Mouse (Mus musculus): ENCODE data around the gene P4htm. TPM values are rescaled to one million over a fixed set of nuclear protein-coding genes. Genes with fewer than 3 reads are reported as not detected.

The P4htm gene
- polyA plus RNA-seq, 1 experiment from 2014 or later = 5.6 TPM

GRCm38 (mm10) chr9:108540846-108541245 lies 56.6 kb downstream of the P4htm start:
- Histone ChIP-seq H3K9ac (ENCODE audit: low read length) (no peak overlapping the region), H3K4me3 (replicated peaks; ENCODE audit: low read length) (no peak overlapping the region), H3K4me1 (ENCODE audit: control insufficient read depth, insufficient read depth, low read length) (no peaks in the 10 kb centered on the region), H3K27ac (ENCODE audit: low read length) (no peak overlapping the region), H3K27me3 (ENCODE audit: control insufficient read depth, insufficient read depth, low read length) (no peaks in the 10 kb centered on the region), H3K9me3 (replicated peaks; ENCODE audit: control insufficient read depth, low read length) (no peaks in the 10 kb centered on the region), H3K36me3 (ENCODE audit: control insufficient read depth, insufficient read depth, low read length) (peaks cover 34% of the 10 kb centered on the region), H3K4me2 (ENCODE audit: low read depth, low read length) (no peak overlapping the region)
- ATAC-seq (ENCODE audit: insufficient read depth, low FRiP score) = no peak

GRCm38 (mm10) chr9:108531496-108531895 lies 66.0 kb downstream of the P4htm start:
- ATAC-seq (ENCODE audit: insufficient read depth, low FRiP score) = no peak
- H3K4me1 ChIP-seq (ENCODE audit: control insufficient read depth, insufficient read depth, low read length) = no peaks in the 10 kb centered on the region

GRCm38 (mm10) chr9:108530954-108531353 lies 66.5 kb downstream of the P4htm start:
- 83% methylated on average over 1 of the region's 1 CpGs for WGBS
- H3K36me3 ChIP-seq (ENCODE audit: control insufficient read depth, insufficient read depth, low read length) = peaks cover 47% of the 10 kb centered on the region

More at GRCm38 (mm10) chr9:108531496-108531895, 66.0 kb downstream of the P4htm start:
- Histone ChIP-seq H3K36me3 (ENCODE audit: control insufficient read depth, insufficient read depth, low read length) (peaks cover 48% of the 10 kb centered on the region), H3K4me3 (replicated peaks; ENCODE audit: low read length) (no peak overlapping the region), H3K9me3 (replicated peaks; ENCODE audit: control insufficient read depth, low read length) (no peaks in the 10 kb centered on the region), H3K27me3 (ENCODE audit: control insufficient read depth, insufficient read depth, low read length) (no peaks in the 10 kb centered on the region), H3K27ac (ENCODE audit: low read length) (no peak overlapping the region), H3K4me2 (ENCODE audit: low read depth, low read length) (no peak overlapping the region), H3K9ac (ENCODE audit: low read length) (no peak overlapping the region)
- WGBS = 90% methylated on average over 1 of the region's 1 CpGs

More at GRCm38 (mm10) chr9:108530954-108531353, 66.5 kb downstream of the P4htm start:
- H3K9ac ChIP-seq (ENCODE audit: low read length) = no peak overlapping the region
- H3K4me3 ChIP-seq (replicated peaks; ENCODE audit: low read length) = no peak overlapping the region
- no peak for ATAC-seq (ENCODE audit: insufficient read depth, low FRiP score)
- H3K9me3 ChIP-seq (replicated peaks; ENCODE audit: control insufficient read depth, low read length) = no peaks in the 10 kb centered on the region
- H3K27me3 ChIP-seq (ENCODE audit: control insufficient read depth, insufficient read depth, low read length) = no peaks in the 10 kb centered on the region
- H3K4me2 ChIP-seq (ENCODE audit: low read depth, low read length) = no peak overlapping the region
- no peaks in the 10 kb centered on the region for H3K4me1 ChIP-seq (ENCODE audit: control insufficient read depth, insufficient read depth, low read length)
- no peak overlapping the region for H3K27ac ChIP-seq (ENCODE audit: low read length)

MicroRNAs within 50 kb of the gene (microRNA counts, 519-probe panel; counts per million panel counts)
- microRNA mmu-miR-191 (3,085 counts per million, percentile 71 among the panel's probes with 10 or more counts), microRNA mmu-miR-425 (2,829 counts per million, percentile 64 among the panel's probes with 10 or more counts)

Small RNA genes within 50 kb of the gene (microRNA-seq; reads per million reads assigned to microRNA genes)
- gene Gm24083 (not detected), gene Mir191 (not detected), gene Mir425 (1,815 reads per million, percentile 82 among the genes with 10 or more reads in this experiment)

Other genes starting within 250 kb of the P4htm start
- gene Usp4, start 249.8 kb downstream of the P4htm start, polyA plus RNA-seq (2015; fragmentation: Nextera tagmentation; extraction: Ambion mirVana) = 92.7 and 113 TPM in 2 replicates
- 0.50 and 0.70 TPM in 2 replicates for gene 1700102P08Rik, start 204.9 kb downstream of the P4htm start, polyA plus RNA-seq (2015; fragmentation: Nextera tagmentation; extraction: Ambion mirVana)
- 1.3 and 1.9 TPM in 2 replicates for gene Ccdc36, start 169.2 kb downstream of the P4htm start, polyA plus RNA-seq (2015; fragmentation: Nextera tagmentation; extraction: Ambion mirVana)
- gene BC048562, start 161.2 kb downstream of the P4htm start, polyA plus RNA-seq (2015; fragmentation: Nextera tagmentation; extraction: Ambion mirVana) = not detected in 2 replicates
- 51.6 and 55.7 TPM in 2 replicates for gene Ccdc71, start 137.1 kb downstream of the P4htm start, polyA plus RNA-seq (2015; fragmentation: Nextera tagmentation; extraction: Ambion mirVana)
- gene Klhdc8b, start 136.1 kb downstream of the P4htm start, polyA plus RNA-seq (2015; fragmentation: Nextera tagmentation; extraction: Ambion mirVana) = 63.4 and 67.5 TPM in 2 replicates
- gene Lamb2, start 117.9 kb downstream of the P4htm start, polyA plus RNA-seq (2015; fragmentation: Nextera tagmentation; extraction: Ambion mirVana) = 61.4 and 68.7 TPM in 2 replicates
- gene Usp19, start 107.1 kb downstream of the P4htm start, polyA plus RNA-seq (2015; fragmentation: Nextera tagmentation; extraction: Ambion mirVana) = 41.1 and 49.5 TPM in 2 replicates
- 106 and 127 TPM in 2 replicates for gene Qars, start 90.0 kb downstream of the P4htm start, polyA plus RNA-seq (2015; fragmentation: Nextera tagmentation; extraction: Ambion mirVana)
- gene Qrich1, start 80.9 kb downstream of the P4htm start, polyA plus RNA-seq (2015; fragmentation: Nextera tagmentation; extraction: Ambion mirVana) = 95.4 and 97.1 TPM in 2 replicates
- gene Impdh2, start 37.4 kb downstream of the P4htm start, polyA plus RNA-seq (2015; fragmentation: Nextera tagmentation; extraction: Ambion mirVana) = 134 and 147 TPM in 2 replicates
- 27.9 and 38.5 TPM in 2 replicates for gene Ndufaf3, start 30.2 kb downstream of the P4htm start, polyA plus RNA-seq (2015; fragmentation: Nextera tagmentation; extraction: Ambion mirVana)
- 112 and 137 TPM in 2 replicates for gene Dalrd3, start 27.8 kb downstream of the P4htm start, polyA plus RNA-seq (2015; fragmentation: Nextera tagmentation; extraction: Ambion mirVana)
- gene Wdr6, start 18.9 kb downstream of the P4htm start, polyA plus RNA-seq (2015; fragmentation: Nextera tagmentation; extraction: Ambion mirVana) = 82.0 and 86.6 TPM in 2 replicates
- gene Arih2, start 51.7 kb upstream of the P4htm start, polyA plus RNA-seq (2015; fragmentation: Nextera tagmentation; extraction: Ambion mirVana) = 45.5 and 50.8 TPM in 2 replicates
- 47.7 and 47.8 TPM in 2 replicates for gene Slc25a20, start 64.4 kb upstream of the P4htm start, polyA plus RNA-seq (2015; fragmentation: Nextera tagmentation; extraction: Ambion mirVana)
- 19.7 and 23.4 TPM in 2 replicates for gene Prkar2a, start 91.6 kb upstream of the P4htm start, polyA plus RNA-seq (2015; fragmentation: Nextera tagmentation; extraction: Ambion mirVana)
- 64.8 and 65.3 TPM in 2 replicates for gene Ip6k2, start 186.1 kb upstream of the P4htm start, polyA plus RNA-seq (2015; fragmentation: Nextera tagmentation; extraction: Ambion mirVana)
- 13.7 and 14.2 TPM in 2 replicates for gene Nckipsd, start 210.7 kb upstream of the P4htm start, polyA plus RNA-seq (2015; fragmentation: Nextera tagmentation; extraction: Ambion mirVana)
- 0.74 and 1.0 TPM in 2 replicates for gene Celsr3, start 228.7 kb upstream of the P4htm start, polyA plus RNA-seq (2015; fragmentation: Nextera tagmentation; extraction: Ambion mirVana)